Mouse (Mus musculus): ENCODE results near the gene Tnrc6c. TPM values are rescaled to one million over a fixed set of nuclear protein-coding genes. Genes with fewer than 3 reads are reported as not detected.

The Tnrc6c gene
- polyA plus RNA-seq, 1 experiment = 22.7 TPM

- Histone ChIP-seq H3K36me3 (ENCODE audit: control insufficient read depth, insufficient read depth, low read length) (no peaks in the 10 kb centered on the region), H3K27ac (ENCODE audit: insufficient read depth, low read length) (no peak overlapping the region), H3K4me1 (ENCODE audit: control insufficient read depth, insufficient read depth, insufficient read length) (peaks cover 11% of the 10 kb centered on the region), H3K4me3 (ENCODE audit: extremely low read depth, insufficient read depth, insufficient read length) (peak overlapping the region; percentile 84), H3K27me3 (ENCODE audit: control insufficient read depth, insufficient read depth, low read length) (no peaks in the 10 kb centered on the region)
- 18% methylated on average over 10 of the region's 10 CpGs for WGBS
- TF ChIP-seq CTCF (IDR thresholded peaks at IDR 0.05; ENCODE audit: extremely low read depth, insufficient read depth, insufficient read length, insufficient replicate concordance) (no peak), POLR2A (IDR thresholded peaks at IDR 0.05; ENCODE audit: low read depth, low read length) (no peak)
- no peak for DNase-seq (ENCODE audit: low read depth in 1 of 2, low spot score in 2 of 2)
Observed at GRCm38 (mm10) chr11:117656077-117656401, 1.9 kb downstream of the Tnrc6c start.

GRCm38 (mm10) chr11:117658974-117659373, 4.9 kb downstream of the Tnrc6c start:
- 85% methylated on average over 4 of the region's 4 CpGs for WGBS
- Histone ChIP-seq H3K27me3 (ENCODE audit: control insufficient read depth, insufficient read depth, low read length) (no peaks in the 10 kb centered on the region), H3K27ac (ENCODE audit: insufficient read depth, low read length) (no peak overlapping the region), H3K4me3 (ENCODE audit: extremely low read depth, insufficient read depth, insufficient read length) (no peak overlapping the region), H3K4me1 (ENCODE audit: control insufficient read depth, insufficient read depth, insufficient read length) (peaks cover 14% of the 10 kb centered on the region), H3K36me3 (ENCODE audit: control insufficient read depth, insufficient read depth, low read length) (no peaks in the 10 kb centered on the region)
- DNase-seq (ENCODE audit: low read depth in 1 of 2, low spot score in 2 of 2) = no peak
- no peak for TF ChIP-seq CTCF (IDR thresholded peaks at IDR 0.05; ENCODE audit: extremely low read depth, insufficient read depth, insufficient read length, insufficient replicate concordance)
- no peak for TF ChIP-seq POLR2A (IDR thresholded peaks at IDR 0.05; ENCODE audit: low read depth, low read length)

- no peaks in the 10 kb centered on the region for H3K36me3 ChIP-seq (ENCODE audit: control insufficient read depth, insufficient read depth, low read length)
- peak overlapping the region; percentile 58 for H3K27ac ChIP-seq (ENCODE audit: insufficient read depth, low read length)
- H3K4me3 ChIP-seq (ENCODE audit: extremely low read depth, insufficient read depth, insufficient read length) = peak overlapping the region; percentile 33
- no peak for DNase-seq (ENCODE audit: low read depth in 1 of 2, low spot score in 2 of 2)
- H3K4me1 ChIP-seq (ENCODE audit: control insufficient read depth, insufficient read depth, insufficient read length) = peaks cover 6% of the 10 kb centered on the region; the same call in 1 of the 2 replicates
- no peaks in the 10 kb centered on the region for H3K27me3 ChIP-seq (ENCODE audit: control insufficient read depth, insufficient read depth, low read length)
- 26% methylated on average over 4 of the region's 4 CpGs for WGBS
- TF ChIP-seq CTCF (IDR thresholded peaks at IDR 0.05; ENCODE audit: extremely low read depth, insufficient read depth, insufficient read length, insufficient replicate concordance) = no peak
- no peak for TF ChIP-seq POLR2A (IDR thresholded peaks at IDR 0.05; ENCODE audit: low read depth, low read length)
Observed at GRCm38 (mm10) chr11:117663036-117663809, 9.1 kb downstream of the Tnrc6c start.

GRCm38 (mm10) chr11:117663810-117664139, 9.7 kb downstream of the Tnrc6c start:
- Histone ChIP-seq H3K27ac (ENCODE audit: insufficient read depth, low read length) (no peak overlapping the region), H3K4me3 (ENCODE audit: extremely low read depth, insufficient read depth, insufficient read length) (no peak overlapping the region), H3K27me3 (ENCODE audit: control insufficient read depth, insufficient read depth, low read length) (no peaks in the 10 kb centered on the region), H3K4me1 (ENCODE audit: control insufficient read depth, insufficient read depth, insufficient read length) (peaks cover 6% of the 10 kb centered on the region; the same call in 1 of the 2 replicates), H3K36me3 (ENCODE audit: control insufficient read depth, insufficient read depth, low read length) (no peaks in the 10 kb centered on the region)
- no peak for TF ChIP-seq POLR2A (IDR thresholded peaks at IDR 0.05; ENCODE audit: low read depth, low read length)
- no peak for TF ChIP-seq CTCF (IDR thresholded peaks at IDR 0.05; ENCODE audit: extremely low read depth, insufficient read depth, insufficient read length, insufficient replicate concordance)
- DNase-seq (ENCODE audit: low read depth in 1 of 2, low spot score in 2 of 2) = no peak

GRCm38 (mm10) chr11:117665189-117665588, 11.1 kb downstream of the Tnrc6c start:
- Histone ChIP-seq H3K4me1 (ENCODE audit: control insufficient read depth, insufficient read depth, insufficient read length) (peaks cover 6% of the 10 kb centered on the region), H3K27me3 (ENCODE audit: control insufficient read depth, insufficient read depth, low read length) (no peaks in the 10 kb centered on the region), H3K36me3 (ENCODE audit: control insufficient read depth, insufficient read depth, low read length) (no peaks in the 10 kb centered on the region), H3K4me3 (ENCODE audit: extremely low read depth, insufficient read depth, insufficient read length) (no peak overlapping the region), H3K27ac (ENCODE audit: insufficient read depth, low read length) (no peak overlapping the region)
- TF ChIP-seq CTCF (IDR thresholded peaks at IDR 0.05; ENCODE audit: extremely low read depth, insufficient read depth, insufficient read length, insufficient replicate concordance) = no peak
- no peak for TF ChIP-seq POLR2A (IDR thresholded peaks at IDR 0.05; ENCODE audit: low read depth, low read length)
- no peak for DNase-seq (ENCODE audit: low read depth in 1 of 2, low spot score in 2 of 2)
- 79% methylated on average over 3 of the region's 3 CpGs for WGBS

- DNase-seq (ENCODE audit: low read depth in 1 of 2, low spot score in 2 of 2) = no peak
- TF ChIP-seq POLR2A (IDR thresholded peaks at IDR 0.05; ENCODE audit: low read depth, low read length) = no peak
- TF ChIP-seq CTCF (IDR thresholded peaks at IDR 0.05; ENCODE audit: extremely low read depth, insufficient read depth, insufficient read length, insufficient replicate concordance) = no peak
- Histone ChIP-seq H3K4me1 (ENCODE audit: control insufficient read depth, insufficient read depth, insufficient read length) (peaks cover 10% of the 10 kb centered on the region), H3K27me3 (ENCODE audit: control insufficient read depth, insufficient read depth, low read length) (no peaks in the 10 kb centered on the region), H3K36me3 (ENCODE audit: control insufficient read depth, insufficient read depth, low read length) (no peaks in the 10 kb centered on the region), H3K27ac (ENCODE audit: insufficient read depth, low read length) (no peak overlapping the region), H3K4me3 (ENCODE audit: extremely low read depth, insufficient read depth, insufficient read length) (no peak overlapping the region)
Observed at GRCm38 (mm10) chr11:117666563-117666962, 12.5 kb downstream of the Tnrc6c start.

GRCm38 (mm10) chr11:117667152-117667551, 13.1 kb downstream of the Tnrc6c start:
- TF ChIP-seq CTCF (IDR thresholded peaks at IDR 0.05; ENCODE audit: extremely low read depth, insufficient read depth, insufficient read length, insufficient replicate concordance) = no peak
- TF ChIP-seq POLR2A (IDR thresholded peaks at IDR 0.05; ENCODE audit: low read depth, low read length) = no peak
- WGBS = 80% methylated on average over 5 of the region's 5 CpGs
- no peak overlapping the region for H3K27ac ChIP-seq (ENCODE audit: insufficient read depth, low read length)

More at GRCm38 (mm10) chr11:117667152-117667551, 13.1 kb downstream of the Tnrc6c start:
- DNase-seq (ENCODE audit: low read depth in 1 of 2, low spot score in 2 of 2) = no peak
- no peaks in the 10 kb centered on the region for H3K27me3 ChIP-seq (ENCODE audit: control insufficient read depth, insufficient read depth, low read length)
- H3K36me3 ChIP-seq (ENCODE audit: control insufficient read depth, insufficient read depth, low read length) = no peaks in the 10 kb centered on the region
- no peak overlapping the region for H3K4me3 ChIP-seq (ENCODE audit: extremely low read depth, insufficient read depth, insufficient read length)
- peaks cover 10% of the 10 kb centered on the region for H3K4me1 ChIP-seq (ENCODE audit: control insufficient read depth, insufficient read depth, insufficient read length)
